In genomic region chr11:108925202-108925601, GRCm38 (mm10) we compare ENCODE assay signal across 8 mouse cellular contexts. TPM values are rescaled to one million over a fixed set of nuclear protein-coding genes. Genes with fewer than 3 reads are reported as not detected.
DNase-seq lines count a peak whose midpoint lies in the region; ATAC-seq lines count a peak whose summit lies in the region.

No protein-coding gene starts in this region.

- peak overlapping the region; percentile 92 for H3K4me3 ChIP-seq in hindbrain, embryonic 13.5 days

- peak; percentile 93 for DNase-seq in R1 (ENCODE audit: low read depth, low spot score)
- DNase-seq in cerebellum, postnatal 10 days: peak; percentile 97
- DNase-seq in frontal cortex, postnatal 25 days (ENCODE audit: low spot score in 2 of 2): peak; percentile 83 to 85
- peak; percentile 93 to 95 for DNase-seq in layer of hippocampus, postnatal 10 days (ENCODE audit: low spot score in 2 of 2)
- DNase-seq in lung, postnatal 25 days (ENCODE audit: low spot score): peak; percentile 88
- peak; percentile 91 for DNase-seq in right cerebral cortex, adult 2 months (ENCODE audit: low spot score in 2 of 2)
- peak; percentile 58 for DNase-seq in urinary bladder, postnatal 10 days (ENCODE audit: low spot score)

- 0 out of 2 replicates have a peak, but pooled peaks cover 3% of the 10 kb centered on the region for H3K36me3 ChIP-seq in hindbrain, embryonic 13.5 days

- no peaks in the 10 kb centered on the region for H3K27me3 ChIP-seq in hindbrain, embryonic 13.5 days

- no peak for ATAC-seq in hindbrain, embryonic 13.5 days (ENCODE audit: low FRiP score)

- H3K9me3 ChIP-seq in hindbrain, embryonic 13.5 days: no peaks in the 10 kb centered on the region

- peaks cover 84% of the 10 kb centered on the region for H3K4me1 ChIP-seq in hindbrain, embryonic 13.5 days (replicated peaks)

- WGBS in hindbrain, embryonic 13.5 days: 14% methylated on average over 6 of the region's 6 CpGs

- H3K4me2 ChIP-seq in hindbrain, embryonic 13.5 days: peak overlapping the region; percentile 93

- peak overlapping the region; percentile 66 for H3K27ac ChIP-seq in hindbrain, embryonic 13.5 days

- peak overlapping the region; percentile 93 for H3K9ac ChIP-seq in hindbrain, embryonic 13.5 days

RNA-seq across cellular contexts. Expression of gene Axin2, which starts 5.1 kb away (rescaled TPM):
- polyA plus RNA-seq in hindbrain, embryonic 13.5 days (2015; fragmentation: Nextera tagmentation; extraction: Ambion mirVana): 10.6 and 13.8 TPM in 2 replicates
- total RNA-seq in layer of hippocampus, postnatal 10 days (2021): 10 to 100 TPM; 30.3 to 32.6 TPM
